Mouse (Mus musculus): ENCODE measurements around the gene Ptbp1. TPM values are rescaled to one million over a fixed set of nuclear protein-coding genes. Genes with fewer than 3 reads are reported as not detected.

Ptbp1 gene
- polyA plus RNA-seq (2015; fragmentation: Nextera tagmentation; extraction: Ambion mirVana), result 344 and 371 TPM in 2 replicates

DNA sequence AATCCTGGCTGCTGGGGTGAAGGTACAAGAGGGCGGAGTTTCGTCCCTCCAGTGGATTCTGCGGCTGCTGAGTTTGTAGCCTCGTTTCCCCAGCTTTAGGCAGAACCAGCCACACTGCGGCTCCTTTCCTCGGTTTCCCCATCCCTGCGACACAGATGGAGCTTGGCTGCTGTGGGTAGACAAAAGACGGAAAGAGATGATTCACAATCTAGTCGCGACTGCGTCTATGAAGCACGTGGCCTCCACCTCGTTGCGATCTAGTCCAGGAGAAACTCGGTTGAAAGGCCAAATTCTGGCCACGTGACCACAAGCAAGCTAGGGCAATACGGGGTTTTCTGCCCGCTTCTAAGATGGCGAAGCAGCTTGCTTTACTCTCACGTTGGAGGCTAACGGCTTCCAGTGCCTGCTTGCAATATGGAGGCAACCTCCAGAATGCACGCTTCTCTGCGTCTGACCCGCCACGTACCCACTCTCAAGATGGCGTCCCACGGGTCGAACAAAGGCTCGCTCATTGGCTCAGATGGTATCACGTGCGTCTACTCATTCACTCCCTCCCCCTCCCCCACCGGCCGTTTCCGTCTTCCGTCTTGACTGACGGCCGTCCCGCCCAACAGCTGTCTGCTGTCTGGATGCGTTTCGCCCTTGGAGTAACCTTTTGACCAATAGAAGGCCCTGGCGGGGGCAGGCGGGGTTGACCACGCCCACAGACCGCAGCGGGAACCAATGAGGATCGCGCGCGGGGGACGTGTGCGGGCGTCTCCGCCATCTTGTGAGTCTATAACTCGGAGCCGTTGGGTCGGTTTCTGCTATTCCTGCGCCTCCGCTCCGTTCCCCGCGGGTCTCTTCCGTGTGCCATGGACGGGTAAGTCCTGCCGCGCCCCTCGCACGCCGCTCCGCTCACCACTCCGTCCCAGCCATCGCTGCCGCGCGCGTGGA, at the start of gene Ptbp1:
Ptbp1 (plus strand) TSS at position 568 of the 936 bp plus-strand sequence.
- H3K9ac ChIP-seq (ENCODE audit: low read length), result peak within 1 kb of the TSS; percentile 99
- H3K4me1 ChIP-seq (replicated peaks; ENCODE audit: control insufficient read depth, insufficient read depth, low read length), result peaks cover 47% of the 10 kb centered on the region
- no peaks in the 10 kb centered on the region for H3K27me3 ChIP-seq (ENCODE audit: control insufficient read depth, insufficient read depth, low read depth, low read length)
- H3K4me2 ChIP-seq (ENCODE audit: low read depth, low read length), result peak within 1 kb of the TSS; percentile 96
- WGBS, result under 1% methylated on average over 74 of the region's 75 CpGs
- peaks cover 8% of the 10 kb centered on the region for H3K36me3 ChIP-seq (ENCODE audit: control insufficient read depth, insufficient read depth, low read length)
- peak; percentile 89 for ATAC-seq (ENCODE audit: low read depth)
- no peaks in the 10 kb centered on the region for H3K9me3 ChIP-seq (ENCODE audit: control insufficient read depth, low read length)
- peak within 1 kb of the TSS; percentile 100 for H3K27ac ChIP-seq (ENCODE audit: low read length)
- peak within 1 kb of the TSS; percentile 93 for H3K4me3 ChIP-seq (ENCODE audit: low read length)

DNA sequence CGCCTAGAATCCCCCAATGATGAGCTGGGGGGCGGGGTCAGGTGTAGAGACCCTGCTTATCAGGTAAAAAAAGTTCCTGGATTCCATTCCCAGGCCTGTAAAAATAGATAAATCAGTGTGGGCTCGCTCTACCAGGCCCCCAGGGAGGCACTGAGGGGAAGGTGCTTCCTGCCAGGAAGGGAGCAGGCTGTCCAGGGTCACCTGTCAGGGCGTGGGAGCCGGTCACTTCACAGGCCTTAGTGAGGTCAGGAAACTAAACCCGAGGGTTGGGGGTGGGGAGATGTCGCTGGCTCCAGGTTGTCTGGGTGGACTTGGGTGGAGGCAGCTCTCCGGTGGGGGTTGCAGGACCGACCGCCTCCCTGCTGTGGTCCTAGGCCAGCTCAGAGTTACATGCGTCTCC, 48.6 kb upstream of the Ptbp1 start:
- Histone ChIP-seq H3K9me3 (ENCODE audit: control insufficient read depth, low read length) (no peaks in the 10 kb centered on the region), H3K4me1 (replicated peaks; ENCODE audit: control insufficient read depth, insufficient read depth, low read length) (peaks cover 19% of the 10 kb centered on the region), H3K4me3 (ENCODE audit: low read length) (no peak overlapping the region), H3K36me3 (ENCODE audit: control insufficient read depth, insufficient read depth, low read length) (0 out of 2 replicates have a peak, but pooled peaks cover 2% of the 10 kb centered on the region), H3K9ac (ENCODE audit: low read length) (no peak overlapping the region), H3K27ac (ENCODE audit: low read length) (no peak overlapping the region), H3K27me3 (ENCODE audit: control insufficient read depth, insufficient read depth, low read depth, low read length) (no peaks in the 10 kb centered on the region), H3K4me2 (ENCODE audit: low read depth, low read length) (no peak overlapping the region)
- no peak for ATAC-seq (ENCODE audit: low read depth)
- 39% methylated on average over 11 of the region's 11 CpGs for WGBS

DNA sequence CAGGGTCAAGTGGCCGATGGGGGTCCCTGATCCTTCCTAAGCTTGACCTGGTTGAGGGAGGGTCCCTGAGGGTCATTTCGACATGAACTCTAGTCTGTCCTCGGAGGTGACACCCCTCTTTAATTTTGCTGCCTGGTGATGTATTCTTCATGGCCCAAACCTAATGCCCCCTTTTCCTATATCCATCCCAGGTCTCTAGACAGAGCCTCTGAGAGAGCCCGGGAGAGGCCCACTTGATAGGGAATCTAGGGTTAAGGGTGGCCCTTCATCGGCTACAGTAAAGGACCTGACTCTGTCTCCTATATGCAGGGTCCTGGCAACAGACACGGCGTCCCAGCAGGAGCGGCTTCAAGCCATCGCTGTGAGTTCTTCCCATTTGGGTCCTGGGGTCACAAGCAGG, 47.9 kb upstream of the Ptbp1 start:
- Histone ChIP-seq H3K9ac (ENCODE audit: low read length) (no peak overlapping the region), H3K9me3 (ENCODE audit: control insufficient read depth, low read length) (no peaks in the 10 kb centered on the region), H3K4me3 (ENCODE audit: low read length) (no peak overlapping the region), H3K4me2 (ENCODE audit: low read depth, low read length) (no peak overlapping the region), H3K4me1 (replicated peaks; ENCODE audit: control insufficient read depth, insufficient read depth, low read length) (peaks cover 19% of the 10 kb centered on the region), H3K36me3 (ENCODE audit: control insufficient read depth, insufficient read depth, low read length) (0 out of 2 replicates have a peak, but pooled peaks cover 2% of the 10 kb centered on the region), H3K27me3 (ENCODE audit: control insufficient read depth, insufficient read depth, low read depth, low read length) (no peaks in the 10 kb centered on the region), H3K27ac (ENCODE audit: low read length) (no peak overlapping the region)
- WGBS, result 79% methylated on average over 9 of the region's 9 CpGs
- no peak for ATAC-seq (ENCODE audit: low read depth)

DNA sequence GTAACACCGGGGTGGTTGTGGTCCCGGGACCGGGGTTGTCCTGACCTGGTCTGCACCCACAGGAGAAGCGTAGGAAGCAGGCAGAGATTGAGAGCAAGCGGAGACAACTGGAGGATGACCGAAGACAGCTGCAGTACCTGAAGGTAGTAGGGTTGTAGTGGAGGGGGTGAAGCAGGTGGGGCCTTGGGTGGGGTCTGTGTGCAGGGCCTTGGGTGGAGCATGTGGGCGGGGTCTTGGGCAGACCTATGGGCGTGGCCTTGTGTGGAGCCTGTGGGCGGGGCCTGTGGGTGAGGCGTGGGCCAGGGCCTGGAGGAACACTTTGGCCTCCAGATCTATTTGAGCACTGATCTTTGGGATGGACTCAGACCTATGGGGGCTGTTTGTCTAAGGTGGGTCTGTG, 47.3 kb upstream of the Ptbp1 start:
- WGBS, result 77% methylated on average over 10 of the region's 10 CpGs
- H3K27ac ChIP-seq (ENCODE audit: low read length), result no peak overlapping the region
- no peak overlapping the region for H3K4me3 ChIP-seq (ENCODE audit: low read length)
- H3K4me2 ChIP-seq (ENCODE audit: low read depth, low read length), result no peak overlapping the region
- no peaks in the 10 kb centered on the region for H3K9me3 ChIP-seq (ENCODE audit: control insufficient read depth, low read length)
- ATAC-seq (ENCODE audit: low read depth), result no peak
- peaks cover 18% of the 10 kb centered on the region for H3K4me1 ChIP-seq (replicated peaks; ENCODE audit: control insufficient read depth, insufficient read depth, low read length)
- no peak overlapping the region for H3K9ac ChIP-seq (ENCODE audit: low read length)
- 0 out of 2 replicates have a peak, but pooled peaks cover 2% of the 10 kb centered on the region for H3K36me3 ChIP-seq (ENCODE audit: control insufficient read depth, insufficient read depth, low read length)
- H3K27me3 ChIP-seq (ENCODE audit: control insufficient read depth, insufficient read depth, low read depth, low read length), result no peaks in the 10 kb centered on the region

DNA sequence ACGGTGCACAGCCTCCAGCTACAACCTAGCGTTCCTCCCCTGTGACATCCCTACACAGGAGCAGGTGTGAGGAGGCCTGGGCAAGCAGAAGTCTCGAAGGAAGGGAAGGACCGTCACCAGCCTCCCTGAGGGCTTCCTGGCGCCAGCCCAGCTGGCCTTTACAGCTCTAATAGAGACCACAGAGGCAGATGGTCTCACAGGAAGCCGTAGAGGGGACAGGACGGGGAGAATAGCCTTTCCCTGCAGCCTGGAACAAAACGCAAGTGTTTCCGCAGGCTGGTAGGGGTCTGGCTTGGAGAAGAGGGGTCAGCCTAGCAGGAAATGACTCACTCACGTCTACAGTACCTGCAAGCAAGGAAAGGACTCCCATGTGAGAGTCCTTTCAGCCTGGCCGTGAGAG, 46.4 kb upstream of the Ptbp1 start:
- 0 out of 2 replicates have a peak, but pooled peaks cover 2% of the 10 kb centered on the region for H3K36me3 ChIP-seq (ENCODE audit: control insufficient read depth, insufficient read depth, low read length)
- 64% methylated on average over 11 of the region's 11 CpGs for WGBS
- no peaks in the 10 kb centered on the region for H3K9me3 ChIP-seq (ENCODE audit: control insufficient read depth, low read length)
- no peak overlapping the region for H3K4me2 ChIP-seq (ENCODE audit: low read depth, low read length)
- no peak overlapping the region for H3K4me3 ChIP-seq (ENCODE audit: low read length)
- H3K27ac ChIP-seq (ENCODE audit: low read length), result peak overlapping the region; percentile 80
- peak; percentile 40 for ATAC-seq (ENCODE audit: low read depth)
- peaks cover 9% of the 10 kb centered on the region for H3K4me1 ChIP-seq (replicated peaks; ENCODE audit: control insufficient read depth, insufficient read depth, low read length)
- no peaks in the 10 kb centered on the region for H3K27me3 ChIP-seq (ENCODE audit: control insufficient read depth, insufficient read depth, low read depth, low read length)
- H3K9ac ChIP-seq (ENCODE audit: low read length), result no peak overlapping the region

DNA sequence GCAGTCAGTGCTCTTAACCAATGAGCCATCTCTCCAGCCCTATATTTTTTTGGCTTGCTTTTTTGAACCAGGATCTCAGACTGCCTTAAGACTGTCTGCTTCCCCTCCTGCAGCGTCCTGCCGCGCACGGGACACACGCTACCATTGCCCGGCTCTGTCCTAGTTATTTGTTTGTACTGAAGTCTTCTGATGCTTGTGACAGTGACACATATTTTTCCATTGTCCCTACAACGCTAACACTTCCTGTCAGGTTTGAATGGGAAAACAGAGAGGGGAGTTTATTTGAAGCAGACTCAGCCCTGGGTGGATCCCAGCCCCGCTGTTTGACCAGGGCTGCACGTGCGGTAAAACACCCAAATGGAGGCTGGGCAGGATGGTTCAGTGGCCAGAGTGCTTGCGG, 45.5 kb upstream of the Ptbp1 start:
- H3K27me3 ChIP-seq (ENCODE audit: control insufficient read depth, insufficient read depth, low read depth, low read length), result no peaks in the 10 kb centered on the region
- peaks cover 5% of the 10 kb centered on the region; the same call in 1 of the 2 replicates for H3K4me1 ChIP-seq (replicated peaks; ENCODE audit: control insufficient read depth, insufficient read depth, low read length)
- WGBS, result 75% methylated on average over 11 of the region's 11 CpGs
- no peak overlapping the region for H3K4me2 ChIP-seq (ENCODE audit: low read depth, low read length)
- no peak overlapping the region for H3K4me3 ChIP-seq (ENCODE audit: low read length)
- H3K27ac ChIP-seq (ENCODE audit: low read length), result peak overlapping the region; percentile 80
- peak; percentile 32; the same call in 1 of the 2 replicates for ATAC-seq (ENCODE audit: low read depth)
- no peak overlapping the region for H3K9ac ChIP-seq (ENCODE audit: low read length)
- H3K36me3 ChIP-seq (ENCODE audit: control insufficient read depth, insufficient read depth, low read length), result 0 out of 2 replicates have a peak, but pooled peaks cover 2% of the 10 kb centered on the region
- no peaks in the 10 kb centered on the region for H3K9me3 ChIP-seq (ENCODE audit: control insufficient read depth, low read length)

DNA sequence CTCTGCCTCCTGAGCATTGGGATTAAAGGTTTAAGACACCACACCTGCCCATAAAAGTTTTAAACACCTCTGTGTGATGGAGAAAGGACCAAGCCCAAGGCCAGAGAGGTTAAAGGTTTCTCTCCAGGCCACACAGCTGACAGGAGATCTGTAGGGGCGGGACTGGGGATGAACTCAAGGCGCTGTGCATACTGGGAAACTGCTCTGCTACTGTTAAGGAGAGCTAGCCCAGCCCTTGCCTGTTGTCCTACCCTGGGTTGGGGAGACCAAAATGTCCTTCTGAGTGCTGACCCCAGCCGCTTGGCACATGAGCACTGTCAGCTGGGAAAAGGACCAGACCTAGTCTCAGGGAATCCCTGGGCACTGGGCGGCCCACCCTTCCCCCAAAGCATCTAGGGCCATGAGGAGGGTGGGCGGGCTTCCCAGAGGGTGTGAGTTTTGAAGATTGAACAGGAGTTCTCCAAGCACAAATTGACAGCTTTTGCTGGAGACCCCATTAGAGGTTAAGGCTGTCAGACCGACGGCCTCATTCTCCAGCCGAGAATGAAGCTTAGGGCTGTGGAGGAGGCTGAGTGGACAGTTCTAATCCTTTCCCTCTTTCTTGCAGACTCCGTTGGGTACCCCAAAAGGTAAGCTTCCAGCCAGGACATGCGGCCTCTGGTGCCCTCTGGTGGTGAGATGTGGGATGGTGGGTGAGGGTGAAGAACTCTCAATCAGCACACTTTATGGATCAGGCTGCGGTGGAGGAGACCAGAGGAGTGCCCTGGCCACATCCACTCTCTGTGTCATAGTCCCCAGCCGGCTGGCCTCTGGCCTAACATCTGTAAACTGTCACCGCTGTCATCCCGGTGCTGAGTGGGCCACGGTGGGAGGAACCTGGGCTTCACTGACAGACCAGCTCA, 42.2 kb upstream of the Ptbp1 start:
- no peaks in the 10 kb centered on the region for H3K9me3 ChIP-seq (ENCODE audit: control insufficient read depth, low read length)
- H3K27me3 ChIP-seq (ENCODE audit: control insufficient read depth, insufficient read depth, low read depth, low read length), result no peaks in the 10 kb centered on the region
- no peak overlapping the region for H3K27ac ChIP-seq (ENCODE audit: low read length)
- whole genome bisulfite sequencing, result 30% methylated on average over 15 of the region's 15 CpGs
- no peak overlapping the region for H3K4me2 ChIP-seq (ENCODE audit: low read depth, low read length)
- peak; percentile 51 for ATAC-seq (ENCODE audit: low read depth)
- no peaks in the 10 kb centered on the region; the same call in 1 of the 2 replicates for H3K4me1 ChIP-seq (replicated peaks; ENCODE audit: control insufficient read depth, insufficient read depth, low read length)
- no peak overlapping the region for H3K9ac ChIP-seq (ENCODE audit: low read length)
- H3K4me3 ChIP-seq (ENCODE audit: low read length), result no peak overlapping the region
- 0 out of 2 replicates have a peak, but pooled peaks cover 2% of the 10 kb centered on the region for H3K36me3 ChIP-seq (ENCODE audit: control insufficient read depth, insufficient read depth, low read length)

DNA sequence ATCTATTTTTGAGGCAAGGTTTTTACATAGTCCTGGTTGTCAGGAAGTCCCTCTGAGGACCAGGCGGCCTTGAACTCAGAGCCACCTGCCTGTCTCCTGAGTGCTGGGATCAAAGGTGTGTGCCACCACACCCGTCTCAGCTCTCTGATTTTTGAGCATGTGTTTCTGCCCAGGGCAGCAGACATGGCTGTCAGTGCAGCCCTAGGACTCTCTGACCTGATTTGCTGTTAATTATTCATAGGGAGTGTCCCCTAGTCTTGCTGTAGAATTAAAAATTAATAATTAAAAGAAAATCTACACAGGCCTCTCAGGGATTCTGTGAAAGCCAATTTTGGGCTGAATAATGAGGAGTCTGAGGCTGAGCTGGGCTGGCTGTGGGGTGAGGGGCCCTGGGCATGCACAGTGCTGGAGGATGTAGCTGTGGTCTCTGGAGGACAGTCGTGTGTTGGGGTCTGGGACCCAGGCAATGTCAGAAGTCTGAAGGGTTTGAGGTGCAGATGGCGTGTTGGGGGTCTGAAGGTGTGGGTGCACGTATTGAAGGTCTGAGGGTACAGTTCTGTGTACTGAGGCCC, 39.9 kb upstream of the Ptbp1 start:
- no peak overlapping the region for H3K4me3 ChIP-seq (ENCODE audit: low read length)
- no peak overlapping the region for H3K4me2 ChIP-seq (ENCODE audit: low read depth, low read length)
- no peaks in the 10 kb centered on the region for H3K27me3 ChIP-seq (ENCODE audit: control insufficient read depth, insufficient read depth, low read depth, low read length)
- no peak overlapping the region for H3K9ac ChIP-seq (ENCODE audit: low read length)
- H3K9me3 ChIP-seq (ENCODE audit: control insufficient read depth, low read length), result no peaks in the 10 kb centered on the region
- 0 out of 2 replicates have a peak, but pooled peaks cover 2% of the 10 kb centered on the region for H3K36me3 ChIP-seq (ENCODE audit: control insufficient read depth, insufficient read depth, low read length)
- 77% methylated on average over 5 of the region's 5 CpGs for WGBS
- no peak overlapping the region for H3K27ac ChIP-seq (ENCODE audit: low read length)
- ATAC-seq (ENCODE audit: low read depth), result no peak
- no peaks in the 10 kb centered on the region for H3K4me1 ChIP-seq (replicated peaks; ENCODE audit: control insufficient read depth, insufficient read depth, low read length)

Measured in lung, embryonic 16.5 days (tissue).